Mouse (Mus musculus): Measurements from ENCODE around the gene Kcna5.

Gene Kcna5

DNA sequence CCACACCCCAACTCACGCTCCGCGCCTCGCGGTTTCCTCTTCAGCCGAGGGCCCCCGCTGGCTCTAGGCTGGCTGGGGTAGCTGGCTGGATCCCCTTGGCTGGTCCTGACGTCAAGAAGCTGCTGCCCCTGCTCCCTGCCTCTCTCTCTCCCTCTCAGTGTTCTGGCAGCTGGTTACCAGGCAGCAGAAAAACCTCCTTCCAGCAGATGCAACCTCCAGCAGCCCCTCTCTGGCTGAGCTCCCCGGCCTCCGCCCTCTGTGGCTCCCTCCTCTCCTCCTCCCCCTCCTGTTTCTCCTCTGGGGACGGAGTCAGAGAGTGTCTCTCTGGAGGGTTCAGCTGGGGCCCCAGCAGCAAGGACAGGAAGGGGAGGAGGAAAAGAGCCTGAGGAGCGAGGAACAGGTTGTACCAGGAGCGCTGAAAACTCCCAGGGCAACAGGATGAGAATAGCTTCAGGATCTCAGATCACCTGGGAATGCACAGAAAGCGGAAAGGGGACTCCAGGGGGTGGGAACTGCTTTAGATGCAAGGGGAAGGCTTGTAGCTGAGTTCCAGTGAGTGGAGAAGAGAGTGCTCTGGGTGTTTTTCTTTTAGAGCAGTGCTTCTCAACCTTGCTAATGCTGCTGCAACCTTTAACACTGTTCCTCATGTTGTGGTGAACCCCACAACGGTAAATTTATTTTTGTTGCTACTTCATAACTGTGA is at the start of gene Kcna5:
TSS of gene Kcna5 (minus strand) at position 205 of the 703 bp plus-strand sequence.
- peak; percentile 48 for DNase-seq (ENCODE audit: inconsistent ontology term)

GRCm38 (mm10) chr6:126583075-126583474 is 47.9 kb upstream of the Kcna5 start:
- no peak for DNase-seq (ENCODE audit: inconsistent ontology term)

DNA sequence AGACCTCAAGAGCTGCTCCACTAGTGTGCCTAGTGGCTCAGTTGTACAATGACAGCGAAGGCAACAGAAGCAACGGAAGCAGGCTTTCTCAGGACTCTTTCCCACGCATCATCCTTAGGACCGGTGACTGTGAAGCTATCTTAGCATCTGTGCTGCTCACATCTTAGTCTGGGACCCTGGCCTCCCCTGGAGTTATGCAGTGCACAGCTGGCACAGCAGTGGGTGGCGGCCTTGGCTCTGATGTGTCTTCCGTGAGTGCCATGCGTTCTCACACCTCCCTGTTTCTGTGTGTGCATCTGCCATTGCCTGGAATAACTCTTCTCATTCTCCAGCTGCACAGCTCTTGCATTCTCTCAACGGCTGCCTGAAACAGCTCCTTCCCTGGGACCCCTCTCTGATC is 46.4 kb upstream of the Kcna5 start:
- no peak for DNase-seq (ENCODE audit: inconsistent ontology term)

GRCm38 (mm10) chr6:126580571-126580970 is 45.4 kb upstream of the Kcna5 start:
- no peak for DNase-seq (ENCODE audit: inconsistent ontology term)

- no peak for DNase-seq (ENCODE audit: inconsistent ontology term)
These were observed 42.2 kb upstream of the Kcna5 start for GRCm38 (mm10) chr6:126577415-126577814.

- no peak for DNase-seq (ENCODE audit: inconsistent ontology term)
These were observed 41.4 kb upstream of the Kcna5 start for GRCm38 (mm10) chr6:126576566-126576965.

GRCm38 (mm10) chr6:126574778-126575177 is 39.6 kb upstream of the Kcna5 start:
- DNase-seq (ENCODE audit: inconsistent ontology term), result no peak

- DNase-seq (ENCODE audit: inconsistent ontology term), result no peak
These were observed 37.8 kb upstream of the Kcna5 start for GRCm38 (mm10) chr6:126573021-126573420.

GRCm38 (mm10) chr6:126569809-126570208 is 34.6 kb upstream of the Kcna5 start:
- DNase-seq (ENCODE audit: inconsistent ontology term), result peak; percentile 55

GRCm38 (mm10) chr6:126568046-126568830 is 33.0 kb upstream of the Kcna5 start:
- DNase-seq (ENCODE audit: inconsistent ontology term), result no peak

- DNase-seq (ENCODE audit: inconsistent ontology term), result no peak
These were observed 32.1 kb upstream of the Kcna5 start for GRCm38 (mm10) chr6:126567326-126567725.

DNA sequence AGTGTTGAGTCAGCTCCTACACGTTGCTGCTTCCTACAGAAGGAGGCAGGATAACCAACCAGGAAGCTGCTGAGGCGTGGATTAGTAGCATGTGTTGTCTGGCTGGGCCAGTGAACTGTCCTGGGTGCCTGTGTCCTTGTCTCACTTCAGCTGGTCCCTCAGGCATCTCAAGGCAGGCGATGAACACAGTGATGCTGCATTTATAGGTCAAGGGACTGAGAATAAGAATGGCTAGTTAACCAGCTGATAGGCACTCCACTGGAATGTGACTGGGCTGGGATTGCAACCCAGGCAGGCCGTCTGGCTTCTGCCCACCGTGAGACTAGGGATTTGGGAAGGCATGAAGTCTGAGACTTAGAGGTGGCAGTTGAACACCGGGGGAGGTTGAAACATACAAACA is 29.2 kb upstream of the Kcna5 start:
- no peak for DNase-seq (ENCODE audit: inconsistent ontology term)

DNA sequence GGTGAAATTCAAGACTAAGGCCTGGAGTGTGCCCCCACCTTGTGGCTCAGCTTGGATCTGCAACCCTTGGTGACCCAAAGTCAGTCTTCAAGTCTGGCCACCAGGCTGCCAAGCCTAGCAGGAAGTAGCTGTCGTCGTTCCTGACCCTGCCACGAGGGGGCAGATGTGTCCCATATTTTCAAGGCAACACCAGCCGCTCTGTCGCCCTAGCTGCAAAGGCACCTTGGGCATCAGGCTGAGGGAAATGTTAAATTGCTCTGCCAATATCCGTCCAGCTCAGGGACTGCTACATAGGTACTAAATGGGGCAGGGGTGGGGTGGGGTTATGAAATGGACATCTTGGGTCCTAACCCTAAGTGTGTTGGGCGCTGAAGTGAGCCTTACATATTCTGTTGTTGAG is 28.7 kb upstream of the Kcna5 start:
- peak; percentile 86 for DNase-seq (ENCODE audit: inconsistent ontology term)

GRCm38 (mm10) chr6:126561702-126562101 is 26.5 kb upstream of the Kcna5 start:
- no peak for DNase-seq (ENCODE audit: inconsistent ontology term)

GRCm38 (mm10) chr6:126560696-126561095 is 25.5 kb upstream of the Kcna5 start:
- DNase-seq (ENCODE audit: inconsistent ontology term), result peak; percentile 85

- peak; percentile 96 for DNase-seq (ENCODE audit: inconsistent ontology term)
These were observed 24.8 kb upstream of the Kcna5 start for GRCm38 (mm10) chr6:126560036-126560435.

DNA sequence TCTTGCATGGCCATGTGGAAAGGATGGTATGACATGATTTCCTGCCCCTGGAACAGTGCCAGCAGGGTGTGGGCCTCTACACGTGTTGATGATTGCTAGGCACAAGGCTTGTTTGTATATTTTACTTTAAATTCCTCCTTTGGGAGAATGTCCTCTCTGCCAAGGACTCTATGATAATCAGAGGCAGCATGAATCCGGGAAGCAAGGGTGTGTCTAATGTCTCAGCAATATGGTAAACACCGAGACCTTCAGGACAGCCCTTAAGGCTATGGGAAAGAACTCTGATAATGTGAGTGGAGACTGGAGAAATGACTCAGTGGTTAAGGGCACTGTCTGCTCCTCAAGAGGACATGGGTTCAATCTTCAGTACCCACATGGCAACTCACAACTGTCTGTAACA is 23.1 kb upstream of the Kcna5 start:
- DNase-seq (ENCODE audit: inconsistent ontology term), result no peak

- peak; percentile 25 for DNase-seq (ENCODE audit: inconsistent ontology term)
These were observed 18.6 kb upstream of the Kcna5 start for GRCm38 (mm10) chr6:126553812-126554211.

DNA sequence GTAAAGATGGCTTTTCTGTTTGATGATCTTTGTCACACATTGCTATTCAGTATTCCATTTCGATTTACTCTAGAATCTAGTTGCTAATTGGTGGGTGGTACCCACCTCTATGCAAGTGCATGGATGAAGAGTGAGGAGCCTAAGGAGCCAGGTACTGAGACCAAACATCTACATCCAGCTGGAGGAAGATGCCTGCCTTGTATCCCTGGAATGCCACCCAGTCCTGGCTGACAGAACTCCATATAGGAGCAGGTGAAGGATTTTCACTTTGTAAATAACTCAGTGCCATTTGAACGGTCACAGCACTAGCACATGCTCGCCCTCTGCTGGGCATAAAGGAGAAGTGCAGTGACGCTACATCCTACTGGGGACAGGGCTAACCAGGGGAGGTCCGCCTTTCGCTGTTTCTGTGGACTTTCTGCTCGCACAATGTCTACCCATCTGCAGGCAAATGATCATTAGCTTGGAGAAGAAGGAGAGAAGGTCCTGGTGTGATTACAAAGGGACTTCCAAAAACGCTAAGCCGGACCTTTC is 16.7 kb upstream of the Kcna5 start:
- peak; percentile 44 for DNase-seq (ENCODE audit: inconsistent ontology term)

GRCm38 (mm10) chr6:126544107-126545036 is 9.2 kb upstream of the Kcna5 start:
- peak; percentile 19 for DNase-seq (ENCODE audit: inconsistent ontology term)

GRCm38 (mm10) chr6:126542724-126543123 is 7.5 kb upstream of the Kcna5 start:
- no peak for DNase-seq (ENCODE audit: inconsistent ontology term)

DNA sequence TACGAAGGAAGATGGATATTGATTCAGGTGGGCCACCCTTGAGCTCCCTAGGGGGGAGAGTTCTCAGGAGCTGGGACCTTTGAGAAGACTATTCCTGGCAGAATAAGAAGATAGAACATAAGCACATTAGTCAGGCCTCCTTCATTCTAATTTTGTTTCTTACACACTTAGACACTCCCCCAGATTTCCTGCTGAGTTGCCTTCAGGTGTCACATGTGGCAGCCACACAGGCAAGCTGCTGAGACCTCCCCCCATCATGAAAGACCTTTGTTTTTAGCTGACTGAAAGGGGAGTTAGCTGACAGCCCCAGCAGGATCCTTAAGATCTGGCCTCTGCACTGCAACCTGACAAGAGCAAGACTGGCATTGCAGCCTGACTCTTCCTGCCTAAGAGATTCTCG is 2.3 kb upstream of the Kcna5 start:
- no peak for DNase-seq (ENCODE audit: inconsistent ontology term)

Measured in Muller cell, postnatal 12 days (primary cell).